Mouse (Mus musculus) small intestine, adult 2 months (tissue): ENCODE data around the gene Gm17175.
"Not testable (repeated sequence)": the region's sequence is repeated elsewhere in the genome, so short reads cannot be mapped to it uniquely, and the experiment has no call there.

Source experiments
- CTCF ChIP-seq: fragments of 200-500 bp; IDR thresholded peaks from 2 replicates; pipeline ENCODE4 v1.5.1; 2012; ENCODE audit warnings: low read depth, mild to moderate bottlenecking, control low read depth, inconsistent platforms, low read length, moderate library complexity, mixed read lengths; ENCODE audit not compliant: insufficient replicate concordance, insufficient read length; ENCODE audit errors: extremely low read depth
- POLR2A ChIP-seq: fragments of 200-500 bp; IDR thresholded peaks from 2 replicates; pipeline ENCODE4 v1.6.1; 2012; ENCODE audit warnings: low read depth, mild to moderate bottlenecking, control low read depth, inconsistent platforms, low read length, moderate library complexity

DNA sequence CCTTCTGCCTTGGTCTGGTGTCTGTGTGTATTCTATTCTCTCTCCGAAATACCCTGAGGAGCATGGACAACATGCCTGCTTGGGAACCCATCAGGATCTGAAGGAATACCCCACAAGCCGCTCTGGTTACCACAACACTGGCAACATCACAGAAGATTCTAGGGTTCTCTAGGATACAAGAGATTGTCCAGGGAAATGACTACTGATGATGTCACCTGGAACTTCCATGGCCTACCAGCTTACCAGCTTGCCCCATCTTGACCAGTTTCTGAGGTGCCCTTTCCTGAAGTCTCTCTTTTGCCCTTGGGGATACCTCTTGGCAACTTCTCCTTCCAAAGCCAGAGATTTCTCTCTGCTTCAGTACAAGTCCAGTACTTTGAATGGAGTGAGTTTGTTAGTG, at the start of gene Gm17175:
- not testable (repeated sequence) for TF ChIP-seq POLR2A, CTCF
